Mouse (Mus musculus): ENCODE results near the gene Fam162a.
"Not testable (repeated sequence)": the region's sequence is repeated elsewhere in the genome, so short reads cannot be mapped to it uniquely, and the experiment has no call there.

GRCm38 (mm10) chr16:36062534-36062933 lies 8.9 kb downstream of the Fam162a start:
- TF ChIP-seq MAX (IDR thresholded peaks at IDR 0.05; ENCODE audit: low read length); CTCF (IDR thresholded peaks at IDR 0.05 in 2 of 3, conservative IDR thresholded peaks at IDR 0.05 in 1 of 3; ENCODE audit: control insufficient read depth in 1 of 3, insufficient read depth in 1 of 3, low read depth in 2 of 3, low read length in 3 of 3, poor library complexity in 1 of 3, severe bottlenecking in 1 of 3); GABPA (IDR thresholded peaks at IDR 0.05; ENCODE audit: low read depth, low read length); CHD2 (IDR thresholded peaks at IDR 0.05; ENCODE audit: low read length); POLR2A (IDR thresholded peaks at IDR 0.05; ENCODE audit: control insufficient read depth in 1 of 2, insufficient read depth in 1 of 2, low read depth in 1 of 2, low read length in 2 of 2, poor library complexity in 1 of 2); ETS1 (IDR thresholded peaks at IDR 0.05; ENCODE audit: low read depth, low read length); ZC3H11A (IDR thresholded peaks at IDR 0.05; ENCODE audit: low read depth, low read length); ZNF384 (IDR thresholded peaks at IDR 0.05; ENCODE audit: low read depth, low read length); EP300 (IDR thresholded peaks at IDR 0.05; ENCODE audit: low read depth in 1 of 2, low read length in 2 of 2); CHD1 (IDR thresholded peaks at IDR 0.05; ENCODE audit: low read depth, low read length); RCOR1 (IDR thresholded peaks at IDR 0.05; ENCODE audit: low read depth, low read length); USF1 (IDR thresholded peaks at IDR 0.05; ENCODE audit: low read depth, low read length); ELF1 (IDR thresholded peaks at IDR 0.05; ENCODE audit: low read depth, low read length): not testable (repeated sequence)
